Mouse (Mus musculus) heart, adult 2 months (tissue): Measurements from ENCODE around the gene Sec61a1.

Experiments used
- CTCF ChIP-seq: fragments of 200-600 bp; IDR thresholded peaks from 2 replicates; pipeline ENCODE4 v1.8.1; 2022; ENCODE audit warnings: antibody characterized with exemption, mild to moderate bottlenecking, moderate library complexity
- EP300 ChIP-seq: fragments of 200-500 bp; IDR thresholded peaks from 2 replicates; pipeline ENCODE4 v1.6.1; 2011; ENCODE audit warnings: low read depth, low read length, control low read depth; ENCODE audit not compliant: insufficient read depth
- POLR2A ChIP-seq: fragments of 200-500 bp; IDR thresholded peaks from 2 replicates; pipeline ENCODE4 v1.6.1; 2011; ENCODE audit warnings: mild to moderate bottlenecking, low read depth, low read length, control low read depth; ENCODE audit not compliant: insufficient read depth

GRCm38 (mm10) chr6:88516667-88517066 lies 2.0 kb downstream of the Sec61a1 start:
- no peak for TF ChIP-seq POLR2A
- TF ChIP-seq CTCF: no peak
- no peak for TF ChIP-seq EP300
